Mouse (Mus musculus) bone marrow, adult 2 months (tissue): ENCODE measurements around the gene Zbtb6.

Source experiments
- CTCF ChIP-seq: fragments of 200-500 bp; IDR thresholded peaks from 2 replicates; pipeline ENCODE4 v1.5.1; 2011; ENCODE audit warnings: low read length, control low read depth; ENCODE audit not compliant: control insufficient read depth, insufficient read depth
- POLR2A ChIP-seq: fragments of 200-500 bp; IDR thresholded peaks from 2 replicates; pipeline ENCODE4 v1.6.1; 2011; ENCODE audit warnings: low read depth, mild to moderate bottlenecking, control low read depth, low read length, borderline replicate concordance; ENCODE audit not compliant: control insufficient read depth

DNA sequence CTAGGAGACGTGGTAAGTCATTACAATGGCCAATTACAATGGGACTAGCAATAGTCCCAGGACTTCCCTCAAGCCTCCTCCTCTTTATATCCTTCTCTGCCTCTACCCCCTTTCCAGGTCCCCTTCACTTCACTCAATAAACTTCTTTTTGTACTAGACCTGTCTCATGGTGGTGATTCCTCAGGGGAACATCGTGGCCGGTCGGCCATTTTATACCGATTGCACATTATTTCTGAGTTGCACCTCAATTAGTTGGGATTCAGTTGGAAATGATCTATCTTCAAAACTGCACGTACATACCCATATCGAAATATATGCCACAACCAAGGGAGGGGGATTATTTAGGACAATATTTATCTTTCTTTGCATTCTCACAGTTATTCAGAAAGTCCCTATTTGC lies 11.4 kb downstream of the Zbtb6 start:
- TF ChIP-seq CTCF (no peak), POLR2A (no peak)
